Mouse (Mus musculus): Measurements from ENCODE around the gene Magt1. TPM values are rescaled to one million over a fixed set of nuclear protein-coding genes. Genes with fewer than 3 reads are reported as not detected.
A peak's percentile ranks its signal among the peaks of the same experiment; 100 is the strongest.
"Not testable (repeated sequence)": the region's sequence is repeated elsewhere in the genome, so short reads cannot be mapped to it uniquely, and the experiment has no call there.

Magt1 gene
- 10.3 and 12.6 TPM in 2 replicates for polyA plus RNA-seq (2012; rRNA removed)

- WGBS, result 14% methylated on average over 45 of the region's 45 CpGs
Observed at GRCm38 (mm10) chrX:106011465-106012159, at the start of gene Magt1. Gene Magt1, minus strand, starts transcription at chrX:106011906.

GRCm38 (mm10) chrX:106048191-106048590 is 36.5 kb upstream of the Magt1 start:
- DNase-seq (ENCODE audit: low read depth, low spot score), result no peak
- WGBS, result 47% methylated on average over 1 of the region's 1 CpGs

More at GRCm38 (mm10) chrX:106011465-106012159, at the start of gene Magt1:
- DNase-seq (ENCODE audit: low read depth, low spot score), result no peak

- no peak for DNase-seq (ENCODE audit: low read depth, low spot score)
- WGBS, result 33% methylated on average over 9 of the region's 9 CpGs
Observed at GRCm38 (mm10) chrX:106045928-106046327, 34.2 kb upstream of the Magt1 start.

- 39% methylated on average over 2 of the region's 2 CpGs for WGBS
Observed at GRCm38 (mm10) chrX:106045455-106045854, 33.7 kb upstream of the Magt1 start.

GRCm38 (mm10) chrX:106043863-106044617 is 32.3 kb upstream of the Magt1 start:
- DNase-seq (ENCODE audit: low read depth, low spot score), result no peak

More at GRCm38 (mm10) chrX:106045455-106045854, 33.7 kb upstream of the Magt1 start:
- DNase-seq (ENCODE audit: low read depth, low spot score), result no peak

GRCm38 (mm10) chrX:106037185-106037752 is 25.6 kb upstream of the Magt1 start:
- no peak for DNase-seq (ENCODE audit: low read depth, low spot score)
- 72% methylated on average over 3 of the region's 3 CpGs for WGBS

More at GRCm38 (mm10) chrX:106043863-106044617, 32.3 kb upstream of the Magt1 start:
- WGBS, result 24% methylated on average over 8 of the region's 8 CpGs

- DNase-seq (ENCODE audit: low read depth, low spot score), result no peak
- WGBS, result 53% methylated on average over 2 of the region's 2 CpGs
Observed at GRCm38 (mm10) chrX:106035727-106036126, 24.0 kb upstream of the Magt1 start.

GRCm38 (mm10) chrX:106031124-106031523 is 19.4 kb upstream of the Magt1 start:
- DNase-seq (ENCODE audit: low read depth, low spot score), result no peak

- WGBS, result 63% methylated on average over 5 of the region's 5 CpGs
- DNase-seq (ENCODE audit: low read depth, low spot score), result no peak
Observed at GRCm38 (mm10) chrX:106030176-106030575, 18.5 kb upstream of the Magt1 start.

- 17% methylated on average over 8 of the region's 8 CpGs for WGBS
- DNase-seq (ENCODE audit: low read depth, low spot score), result no peak
Observed at GRCm38 (mm10) chrX:106027343-106027674, 15.6 kb upstream of the Magt1 start.

GRCm38 (mm10) chrX:106026418-106027342 is 15.0 kb upstream of the Magt1 start, which contains the start of gene Atp7a:
Gene Atp7a, plus strand, starts transcription at chrX:106027276.
- peak; percentile 64 for DNase-seq (ENCODE audit: low read depth, low spot score)
- WGBS, result 18% methylated on average over 36 of the region's 36 CpGs

GRCm38 (mm10) chrX:106017516-106017915 is 5.8 kb upstream of the Magt1 start:
- DNase-seq (ENCODE audit: low read depth, low spot score), result no peak
- 70% methylated on average over 4 of the region's 4 CpGs for WGBS

- 48% methylated on average over 3 of the region's 3 CpGs for WGBS
- no peak for DNase-seq (ENCODE audit: low read depth, low spot score)
Observed at GRCm38 (mm10) chrX:106017102-106017501, 5.4 kb upstream of the Magt1 start.

- WGBS, result 16% methylated on average over 26 of the region's 26 CpGs
- DNase-seq (ENCODE audit: low read depth, low spot score), result peak; percentile 67
Observed at GRCm38 (mm10) chrX:106015571-106016322, 4.0 kb upstream of the Magt1 start, which contains the start of gene Cox7b. Gene Cox7b, plus strand, starts transcription at chrX:106015700.

- 57% methylated on average over 2 of the region's 2 CpGs for WGBS
Observed at GRCm38 (mm10) chrX:106014741-106015377, 3.2 kb upstream of the Magt1 start.

GRCm38 (mm10) chrX:106013217-106013616 is 1.5 kb upstream of the Magt1 start:
- DNase-seq (ENCODE audit: low read depth, low spot score), result no peak
- 24% methylated on average over 2 of the region's 2 CpGs for WGBS

More at GRCm38 (mm10) chrX:106014741-106015377, 3.2 kb upstream of the Magt1 start:
- DNase-seq (ENCODE audit: low read depth, low spot score), result not testable (repeated sequence)

- no peak for DNase-seq (ENCODE audit: low read depth, low spot score)
- WGBS, result 65% methylated on average over 3 of the region's 3 CpGs
Observed at GRCm38 (mm10) chrX:106012559-106012958, 853 bp upstream of the Magt1 start.

- DNase-seq (ENCODE audit: low read depth, low spot score), result no peak
- WGBS, result 4% methylated on average over 3 of the region's 3 CpGs
Observed at GRCm38 (mm10) chrX:106010762-106011161, 944 bp downstream of the Magt1 start.
